Mouse (Mus musculus) CD8-positive naive resting alpha-beta T cell, adult 2 months (primary cell): ENCODE data around the gene Fam20a.

Source experiments
- DNase-seq, 2 experiments: peaks; one replicate each; pipeline ENCODE4 v3.0.0; 2022; ENCODE audit warnings: low read depth in 2 of 2, low spot score in 2 of 2

The Fam20a gene

GRCm38 (mm10) chr11:109721781-109722446 lies at the start of gene Fam20a:
Gene Fam20a, minus strand, starts transcription at chr11:109722279.
- DNase-seq = no peak

- no peak for DNase-seq
Observed at GRCm38 (mm10) chr11:109771381-109771780, 49.3 kb upstream of the Fam20a start.

GRCm38 (mm10) chr11:109770185-109770584 lies 48.1 kb upstream of the Fam20a start:
- no peak for DNase-seq

- no peak for DNase-seq
Observed at GRCm38 (mm10) chr11:109769091-109769490, 47.0 kb upstream of the Fam20a start.

- no peak for DNase-seq
Observed at GRCm38 (mm10) chr11:109760063-109760462, 38.0 kb upstream of the Fam20a start.

- peak in 1 of 2 experiments; percentile 2 for DNase-seq
Observed at GRCm38 (mm10) chr11:109758616-109759215, 36.6 kb upstream of the Fam20a start.

- DNase-seq = no peak
Observed at GRCm38 (mm10) chr11:109754105-109754602, 32.1 kb upstream of the Fam20a start.

GRCm38 (mm10) chr11:109751636-109752603 lies 29.8 kb upstream of the Fam20a start:
- DNase-seq = no peak

- no peak for DNase-seq
Observed at GRCm38 (mm10) chr11:109745210-109745609, 23.1 kb upstream of the Fam20a start.

- DNase-seq = no peak
Observed at GRCm38 (mm10) chr11:109737967-109738366, 15.9 kb upstream of the Fam20a start.

- DNase-seq = no peak
Observed at GRCm38 (mm10) chr11:109736406-109736805, 14.3 kb upstream of the Fam20a start.

GRCm38 (mm10) chr11:109734341-109734740 lies 12.3 kb upstream of the Fam20a start:
- DNase-seq = no peak

GRCm38 (mm10) chr11:109732726-109733438 lies 10.8 kb upstream of the Fam20a start:
- DNase-seq = no peak

GRCm38 (mm10) chr11:109728371-109728770 lies 6.3 kb upstream of the Fam20a start:
- DNase-seq = no peak

- DNase-seq = no peak
Observed at GRCm38 (mm10) chr11:109722711-109723110, 632 bp upstream of the Fam20a start.

GRCm38 (mm10) chr11:109721320-109721780 lies 729 bp downstream of the Fam20a start:
- no peak for DNase-seq

GRCm38 (mm10) chr11:109720809-109721319 lies 1.2 kb downstream of the Fam20a start:
- DNase-seq = no peak

GRCm38 (mm10) chr11:109719399-109719798 lies 2.7 kb downstream of the Fam20a start:
- DNase-seq = no peak

GRCm38 (mm10) chr11:109717966-109718895 lies 3.8 kb downstream of the Fam20a start:
- DNase-seq = no peak
